Mouse (Mus musculus) MEL (cell line): ENCODE results near the gene Khk. TPM values are rescaled to one million over a fixed set of nuclear protein-coding genes. Genes with fewer than 3 reads are reported as not detected.

Source experiments
- DNase-seq: peaks from one replicate; pipeline ENCODE4 v3.0.0; 2011; ENCODE audit warnings: low read depth, low spot score
- H3K27ac ChIP-seq: 2 replicates; pipeline ENCODE4 v1.5.1; 2012; ENCODE audit warnings: low read depth, mild to moderate bottlenecking, control low read depth, low read length, moderate library complexity; ENCODE audit not compliant: control insufficient read depth
- H3K27me3 ChIP-seq, 2 experiments: fragments of 150-350 bp in 1 of 2; sonication (generic) in 1 of 2; 2 replicates each; pipeline ENCODE4 v1.6.1; 2012; ENCODE audit warnings: low read length in 2 of 2, mild to moderate bottlenecking in 2 of 2, improper control_type of control experiment in 1 of 2, moderate library complexity in 1 of 2; ENCODE audit not compliant: insufficient read depth in 2 of 2, control insufficient read depth in 1 of 2
- H3K36me3 ChIP-seq, 2 experiments: 2 replicates each; pipeline ENCODE4 v1.6.1; 2012 to 2014; ENCODE audit warnings: low read length in 2 of 2, improper control_type of control experiment in 1 of 2, inconsistent platforms in 1 of 2, mild to moderate bottlenecking in 1 of 2; ENCODE audit not compliant: insufficient read depth in 2 of 2, control insufficient read depth in 1 of 2
- H3K4me1 ChIP-seq, 2 experiments: fragments of 150-350 bp in 1 of 2; sonication (generic) in 1 of 2; 2 replicates each; pipeline ENCODE4 v1.6.1; 2012; ENCODE audit warnings: low read length in 2 of 2, improper control_type of control experiment in 1 of 2, mild to moderate bottlenecking in 1 of 2; ENCODE audit not compliant: insufficient read depth in 2 of 2, control insufficient read depth in 1 of 2
- H3K4me3 ChIP-seq, 2 experiments: fragments of 150-350 bp in 1 of 2; sonication (generic) in 1 of 2; 2 replicates each; pipeline ENCODE4 v1.5.1; 2012; ENCODE audit warnings: low read depth in 2 of 2, low read length in 2 of 2, mild to moderate bottlenecking in 2 of 2, moderate library complexity in 2 of 2, control low read depth in 1 of 2, improper control_type of control experiment in 1 of 2; ENCODE audit not compliant: control insufficient read depth in 1 of 2, insufficient read depth in 1 of 2
- H3K79me2 ChIP-seq: 2 replicates; pipeline ENCODE4 v1.6.1; 2012; ENCODE audit warnings: mild to moderate bottlenecking, low read length, moderate library complexity; ENCODE audit not compliant: control insufficient read depth, poor library complexity, insufficient read depth
- H3K9ac ChIP-seq: 2 replicates; pipeline ENCODE4 v1.6.1; 2012; ENCODE audit warnings: low read depth, mild to moderate bottlenecking, control low read depth, low read length, moderate library complexity; ENCODE audit not compliant: control insufficient read depth, poor library complexity, severe bottlenecking
- H3K9me3 ChIP-seq: fragments of 150-350 bp; sonication (generic); replicated peaks from 2 replicates; pipeline ENCODE4 v1.6.1; 2012; ENCODE audit warnings: mild to moderate bottlenecking, low read length, improper control_type of control experiment, moderate library complexity; ENCODE audit not compliant: insufficient read depth
- BHLHE40 ChIP-seq: IDR thresholded peaks from 2 replicates; pipeline ENCODE4 v1.6.1; 2012; ENCODE audit warnings: low read depth, mild to moderate bottlenecking, inconsistent platforms, low read length, improper control_type of control experiment, borderline replicate concordance
- CHD1 ChIP-seq: IDR thresholded peaks from 2 replicates; pipeline ENCODE4 v1.6.1; 2012; ENCODE audit warnings: low read depth, mild to moderate bottlenecking, inconsistent platforms, low read length, improper control_type of control experiment
- CHD2 ChIP-seq: IDR thresholded peaks from 2 replicates; pipeline ENCODE4 v1.6.1; 2011; ENCODE audit warnings: low read length, improper control_type of control experiment
- CTCF ChIP-seq, 3 experiments: IDR thresholded peaks in 2 of 3; conservative IDR thresholded peaks in 1 of 3; 2 replicates each; pipeline ENCODE4 v1.5.1; 2011 to 2012; ENCODE audit warnings: low read length in 3 of 3, low read depth in 2 of 3, mild to moderate bottlenecking in 2 of 3, improper control_type of control experiment in 1 of 3, inconsistent platforms in 1 of 3, mixed read lengths in 1 of 3, moderate library complexity in 1 of 3; ENCODE audit not compliant: control insufficient read depth in 1 of 3, insufficient read depth in 1 of 3, poor library complexity in 1 of 3, severe bottlenecking in 1 of 3
- E2F4 ChIP-seq: IDR thresholded peaks from 2 replicates; pipeline ENCODE4 v1.6.1; 2011; ENCODE audit warnings: low read depth, low read length, improper control_type of control experiment, borderline replicate concordance
- ELF1 ChIP-seq: IDR thresholded peaks from 2 replicates; pipeline ENCODE4 v1.6.1; 2014; ENCODE audit warnings: low read depth, mild to moderate bottlenecking, inconsistent platforms, low read length, improper control_type of control experiment, moderate library complexity
- GABPA ChIP-seq: IDR thresholded peaks from 2 replicates; pipeline ENCODE4 v1.6.1; 2012; ENCODE audit warnings: low read depth, mild to moderate bottlenecking, inconsistent platforms, low read length, improper control_type of control experiment, moderate library complexity
- GATA1 ChIP-seq: IDR thresholded peaks from 2 replicates; pipeline ENCODE4 v1.6.1; 2011; ENCODE audit warnings: low read depth, low read length, improper control_type of control experiment
- HCFC1 ChIP-seq: IDR thresholded peaks from 2 replicates; pipeline ENCODE4 v1.6.1; 2012; ENCODE audit warnings: low read depth, mild to moderate bottlenecking, inconsistent platforms, low read length, improper control_type of control experiment, moderate library complexity
- JUND ChIP-seq: IDR thresholded peaks from 2 replicates; pipeline ENCODE4 v1.6.1; 2011; ENCODE audit warnings: low read depth, mild to moderate bottlenecking, improper control_type of control experiment, low read length
- KAT2A ChIP-seq: conservative IDR thresholded peaks from 2 replicates; pipeline ENCODE4 v1.6.1; 2012; ENCODE audit warnings: low read depth, low read length, improper control_type of control experiment, inconsistent platforms
- MAFK ChIP-seq: IDR thresholded peaks from 2 replicates; pipeline ENCODE4 v1.6.1; 2011; ENCODE audit warnings: low read depth, mild to moderate bottlenecking, low read length, improper control_type of control experiment, borderline replicate concordance
- MAX ChIP-seq: IDR thresholded peaks from 2 replicates; pipeline ENCODE4 v1.6.1; 2011; ENCODE audit warnings: low read length, improper control_type of control experiment
- MAZ ChIP-seq: IDR thresholded peaks from 2 replicates; pipeline ENCODE4 v1.6.1; 2012; ENCODE audit warnings: low read depth, mild to moderate bottlenecking, inconsistent platforms, low read length, improper control_type of control experiment
- MEF2A ChIP-seq: IDR thresholded peaks from 2 replicates; pipeline ENCODE4 v1.6.1; 2014; ENCODE audit warnings: low read depth, mild to moderate bottlenecking, inconsistent platforms, low read length, improper control_type of control experiment; ENCODE audit not compliant: poor library complexity, insufficient replicate concordance, severe bottlenecking; ENCODE audit errors: extremely low read depth
- MXI1 ChIP-seq: IDR thresholded peaks from 2 replicates; pipeline ENCODE4 v1.6.1; 2011; ENCODE audit warnings: mild to moderate bottlenecking, low read depth, low read length, improper control_type of control experiment
- MYB ChIP-seq: IDR thresholded peaks from 2 replicates; pipeline ENCODE4 v1.6.1; 2011; ENCODE audit warnings: mild to moderate bottlenecking, low read depth, low read length, improper control_type of control experiment
- MYC ChIP-seq: IDR thresholded peaks from 2 replicates; pipeline ENCODE4 v1.6.1; 2011; ENCODE audit warnings: low read depth, mild to moderate bottlenecking, low read length, improper control_type of control experiment, moderate library complexity
- NELFE ChIP-seq: IDR thresholded peaks from 2 replicates; pipeline ENCODE4 v1.6.1; 2011; ENCODE audit warnings: low read depth, low read length, improper control_type of control experiment
- POLR2A ChIP-seq, 2 experiments: IDR thresholded peaks; 2 replicates each; pipeline ENCODE4 v1.6.1; 2011 to 2012; ENCODE audit warnings: low read length in 2 of 2, mild to moderate bottlenecking in 2 of 2, control low read depth in 1 of 2, improper control_type of control experiment in 1 of 2, low read depth in 1 of 2, moderate library complexity in 1 of 2; ENCODE audit not compliant: control insufficient read depth in 1 of 2, insufficient read depth in 1 of 2, poor library complexity in 1 of 2
- POLR2AphosphoS2 ChIP-seq: IDR thresholded peaks from 2 replicates; pipeline ENCODE4 v1.6.1; 2011; ENCODE audit warnings: low read length, improper control_type of control experiment
- POLR2AphosphoS5 ChIP-seq: IDR thresholded peaks from 2 replicates; pipeline ENCODE4 v1.6.1; 2012; ENCODE audit warnings: low read depth, borderline replicate concordance, mild to moderate bottlenecking, inconsistent platforms, low read length, moderate library complexity, mixed read lengths
- SIN3A ChIP-seq: IDR thresholded peaks from 2 replicates; pipeline ENCODE4 v1.6.1; 2012; ENCODE audit warnings: low read length, improper control_type of control experiment, inconsistent platforms
- SMC3 ChIP-seq: IDR thresholded peaks from 2 replicates; pipeline ENCODE4 v1.6.1; 2011; ENCODE audit warnings: low read depth, low read length, improper control_type of control experiment
- TAL1 ChIP-seq: IDR thresholded peaks from 2 replicates; pipeline ENCODE4 v1.6.1; 2012; ENCODE audit warnings: mild to moderate bottlenecking, inconsistent platforms, low read length, moderate library complexity, mixed read lengths
- TBP ChIP-seq: IDR thresholded peaks from 2 replicates; pipeline ENCODE4 v1.8.0; 2011; ENCODE audit warnings: low read depth, low read length, improper control_type of control experiment
- USF1 ChIP-seq: IDR thresholded peaks from 2 replicates; pipeline ENCODE4 v1.6.1; 2014; ENCODE audit warnings: low read depth, mild to moderate bottlenecking, inconsistent platforms, low read length, improper control_type of control experiment, moderate library complexity
- ZC3H11A ChIP-seq: IDR thresholded peaks from 2 replicates; pipeline ENCODE4 v1.6.1; 2012; ENCODE audit warnings: low read depth, mild to moderate bottlenecking, inconsistent platforms, low read length, improper control_type of control experiment
- ZKSCAN1 ChIP-seq: IDR thresholded peaks from 2 replicates; pipeline ENCODE4 v1.6.1; 2012; ENCODE audit warnings: low read depth, mild to moderate bottlenecking, inconsistent platforms, low read length, improper control_type of control experiment, moderate library complexity
- ZMIZ1 ChIP-seq: IDR thresholded peaks from 2 replicates; pipeline ENCODE4 v1.6.1; 2012; ENCODE audit warnings: low read depth, mild to moderate bottlenecking, inconsistent platforms, low read length, improper control_type of control experiment, moderate library complexity
- ZNF384 ChIP-seq: IDR thresholded peaks from 2 replicates; pipeline ENCODE4 v1.6.1; 2012; ENCODE audit warnings: low read depth, mild to moderate bottlenecking, inconsistent platforms, low read length, improper control_type of control experiment
- polyA plus RNA-seq, 2 experiments: library from polyadenylated mRNA; stranded (reverse) in 1 of 2; unstranded in 1 of 2; fragments of >175 nt in 1 of 2; fragments of >200 nt in 1 of 2; gene quantifications; 2 replicates each; pipeline versions ENCODE4 v1.2.1 to v1.2.4; 2012; ENCODE audit warnings: low replicate concordance in 2 of 2, low read depth in 1 of 2; ENCODE audit not compliant: insufficient read length in 2 of 2, insufficient read depth in 1 of 2, missing spikeins in 1 of 2
- total RNA-seq: library from RNA; depleted of rRNA; stranded (reverse); fragments of 300-350 nt; gene quantifications from 2 replicates; pipeline ENCODE4 v1.2.3, GENCODE M21; 2012

The Khk gene
- total and polyA plus RNA-seq, 3 experiments: 308 to 461 TPM; not detected in 1

GRCm38 (mm10) chr5:30878616-30879015 lies 42.6 kb upstream of the Khk start:
- H3K9ac ChIP-seq: no peak overlapping the region
- H3K4me3 ChIP-seq: no peak overlapping the region
- H3K36me3 ChIP-seq: peaks cover 0 to 14% of the 10 kb centered on the region in 2 experiments; a peak in 2 of 4 replicates
- H3K4me1 ChIP-seq: no peaks in the 10 kb centered on the region
- no peaks in the 10 kb centered on the region for H3K79me2 ChIP-seq
- no peaks in the 10 kb centered on the region for H3K27me3 ChIP-seq
- no peaks in the 10 kb centered on the region for H3K9me3 ChIP-seq
- no peak overlapping the region for H3K27ac ChIP-seq
- DNase-seq: no peak
- TF ChIP-seq ZNF384: peak; percentile 43; the same call in 1 of the 2 replicates
- TF ChIP-seq POLR2AphosphoS2: peak; percentile 54; the same call in 1 of the 2 replicates
- TF ChIP-seq MAFK: no peak
- TF ChIP-seq POLR2A (IDR thresholded peaks at IDR 0.05; ENCODE audit: control insufficient read depth in 1 of 2, insufficient read depth in 1 of 2, low read depth in 1 of 2, low read length in 2 of 2, poor library complexity in 1 of 2): peak in 1 of 2 experiments; percentile 23; a peak in 1 of 4 replicates
- no peak for TF ChIP-seq JUND

DNA sequence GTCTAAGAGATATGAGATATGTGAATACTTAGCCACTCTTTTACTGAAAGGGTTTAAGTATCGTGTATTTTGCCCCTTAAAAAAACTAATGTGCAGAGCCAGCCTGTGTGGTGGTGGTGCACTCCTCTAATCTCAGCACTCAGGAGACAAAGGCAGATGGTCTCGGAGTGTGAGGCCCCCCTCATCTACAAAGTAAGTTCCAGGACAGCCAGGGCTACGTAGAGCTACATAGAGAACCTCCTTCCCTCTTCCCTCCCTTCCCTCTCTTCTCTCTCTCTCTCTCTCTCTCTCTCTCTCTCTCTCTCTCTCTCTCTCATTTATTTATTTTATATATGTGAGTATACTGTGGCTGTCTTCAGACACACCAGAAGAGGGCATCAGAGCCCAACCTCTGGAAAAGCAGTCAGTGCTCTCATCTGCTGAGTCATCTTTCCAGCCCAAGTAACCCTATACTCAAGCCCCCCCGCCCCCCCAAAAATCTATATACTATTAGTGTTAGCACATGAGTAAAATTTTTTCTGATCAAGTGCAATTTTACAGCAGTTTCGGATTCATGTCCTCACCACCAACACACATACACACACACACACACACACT lies 41.8 kb upstream of the Khk start:
- H3K27me3 ChIP-seq: no peaks in the 10 kb centered on the region
- peaks cover 0 to 12% of the 10 kb centered on the region in 2 experiments; a peak in 2 of 4 replicates for H3K36me3 ChIP-seq
- no peak overlapping the region for H3K27ac ChIP-seq
- H3K79me2 ChIP-seq: no peaks in the 10 kb centered on the region
- H3K4me1 ChIP-seq: no peaks in the 10 kb centered on the region
- no peak overlapping the region for H3K9ac ChIP-seq
- DNase-seq: no peak
- no peak overlapping the region for H3K4me3 ChIP-seq
- no peaks in the 10 kb centered on the region for H3K9me3 ChIP-seq
- no peak for TF ChIP-seq CHD1
- no peak for TF ChIP-seq GABPA
- TF ChIP-seq GATA1: no peak
- TF ChIP-seq SIN3A: no peak
- TF ChIP-seq KAT2A: no peak
- no peak for TF ChIP-seq MYC
- no peak for TF ChIP-seq ZKSCAN1
- TF ChIP-seq ELF1: no peak
- TF ChIP-seq NELFE: no peak
- no peak for TF ChIP-seq POLR2AphosphoS5
- 0 out of 2 replicates have a peak, but pooled peaks have one; percentile 6 for TF ChIP-seq ZMIZ1
- TF ChIP-seq BHLHE40: no peak
- TF ChIP-seq MYB: no peak
- TF ChIP-seq JUND: peak; percentile 84
- no peak for TF ChIP-seq CHD2
- no peak for TF ChIP-seq POLR2A (IDR thresholded peaks at IDR 0.05; ENCODE audit: control insufficient read depth in 1 of 2, insufficient read depth in 1 of 2, low read depth in 1 of 2, low read length in 2 of 2, poor library complexity in 1 of 2)
- no peak for TF ChIP-seq POLR2AphosphoS2
- no peak for TF ChIP-seq MXI1
- TF ChIP-seq E2F4: no peak
- TF ChIP-seq USF1: no peak
- no peak for TF ChIP-seq MAX
- peak; percentile 22; the same call in 1 of the 2 replicates for TF ChIP-seq SMC3
- TF ChIP-seq ZNF384: no peak
- no peak for TF ChIP-seq TAL1
- no peak for TF ChIP-seq HCFC1
- TF ChIP-seq MAZ: no peak
- no peak for TF ChIP-seq TBP
- TF ChIP-seq MEF2A: no peak
- peak in 1 of 3 experiments; percentile 10; a peak in 1 of 6 replicates for TF ChIP-seq CTCF (IDR thresholded peaks at IDR 0.05 in 2 of 3, conservative IDR thresholded peaks at IDR 0.05 in 1 of 3; ENCODE audit: control insufficient read depth in 1 of 3, insufficient read depth in 1 of 3, low read depth in 2 of 3, low read length in 3 of 3, poor library complexity in 1 of 3, severe bottlenecking in 1 of 3)
- no peak for TF ChIP-seq ZC3H11A
